Mouse (Mus musculus) embryonic facial prominence, embryonic 14.5 days (tissue): Measurements from ENCODE around the gene Lhcgr. TPM values are rescaled to one million over a fixed set of nuclear protein-coding genes. Genes with fewer than 3 reads are reported as not detected.

Source experiments
- ATAC-seq: fragments of 200-750 bp; cut with Nextera tagmentation; 2 replicates; pipeline ENCODE4 v1.8.0; 2017; ENCODE audit warnings: low read depth, moderate number of reproducible peaks, moderate TSS enrichment
- DNase-seq: peaks from one replicate; pipeline ENCODE4 v3.0.0-alpha.2; 2015; ENCODE audit warnings: low spot score
- H3K27ac ChIP-seq: fragments of 300-500 bp; sonication (generic); replicated peaks from 2 replicates; pipeline ENCODE4 v1.5.1; 2014; ENCODE audit warnings: low read depth, mild to moderate bottlenecking, low read length, moderate library complexity
- H3K27me3 ChIP-seq: fragments of 300-500 bp; sonication (generic); replicated peaks from 2 replicates; pipeline ENCODE4 v1.6.1; 2014; ENCODE audit warnings: low read length; ENCODE audit not compliant: control insufficient read depth, insufficient read depth
- H3K36me3 ChIP-seq: fragments of 300-500 bp; sonication (generic); 2 replicates; pipeline ENCODE4 v1.6.1; 2014; ENCODE audit warnings: low read length, mixed read lengths; ENCODE audit not compliant: control insufficient read depth, insufficient read depth
- H3K4me1 ChIP-seq: fragments of 300-500 bp; sonication (generic); 2 replicates; pipeline ENCODE4 v1.6.1; 2014; ENCODE audit warnings: antibody characterized with exemption, low read length; ENCODE audit not compliant: control insufficient read depth, insufficient read depth
- H3K4me2 ChIP-seq: fragments of 300-500 bp; sonication (generic); 2 replicates; pipeline ENCODE4 v1.6.1; 2014; ENCODE audit warnings: low read depth, mild to moderate bottlenecking, low read length, moderate library complexity, mixed read lengths
- H3K4me3 ChIP-seq: fragments of 300-500 bp; sonication (generic); 2 replicates; pipeline ENCODE4 v1.5.1; 2014; ENCODE audit warnings: low read depth, mild to moderate bottlenecking, low read length
- H3K9ac ChIP-seq: fragments of 300-500 bp; sonication (generic); 2 replicates; pipeline ENCODE4 v1.6.1; 2014; ENCODE audit warnings: low read depth, mild to moderate bottlenecking, low read length, moderate library complexity, mixed read lengths
- H3K9me3 ChIP-seq: fragments of 300-500 bp; sonication (generic); 2 replicates; pipeline ENCODE4 v1.6.1; 2016; ENCODE audit warnings: low read length; ENCODE audit not compliant: control insufficient read depth
- WGBS: fragments of 180-500 bp; shearing (Covaris S2); extraction: QIAGEN DNeasy Blood & Tissue Kit; methylation state at CpG from one replicate; pipeline ENCODE4 v1.1.7; 2014; 5-methylcytosine and 5-hydroxymethylcytosine counted together
- polyA plus RNA-seq: library from polyadenylated mRNA; unstranded; fragments of >200 nt; fragmentation: Nextera tagmentation; extraction: Ambion mirVana; gene quantifications from 2 replicates; pipeline ENCODE4 v1.2.1, GENCODE M21; 2014

The Lhcgr gene
- polyA plus RNA-seq, 1 experiment from 2014 or later: 0.49 TPM

DNA sequence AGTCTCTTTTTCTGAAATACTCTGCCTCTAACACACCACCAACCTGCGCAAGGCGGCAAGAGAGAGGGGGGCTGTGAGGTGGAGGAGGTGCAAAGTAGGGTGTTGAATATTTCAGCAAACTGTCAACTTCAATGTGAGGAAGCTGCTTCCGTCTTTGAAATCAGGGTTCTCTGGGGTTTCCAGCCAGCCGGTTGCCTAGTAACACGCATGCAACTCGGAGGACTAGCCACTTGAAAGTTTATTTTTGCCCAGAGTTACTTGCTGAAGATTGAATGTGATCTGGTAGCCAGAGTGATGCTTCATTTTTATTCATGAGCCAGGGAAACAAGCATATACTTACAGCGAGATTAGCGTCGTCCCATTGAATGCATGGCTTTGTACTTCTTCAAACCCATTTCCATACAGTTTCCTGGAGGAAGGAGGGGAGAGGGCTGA lies 33.8 kb downstream of the Lhcgr start:
- H3K27ac ChIP-seq: no peak overlapping the region
- peak overlapping the region; percentile 7; the same call in 1 of the 2 replicates for H3K4me2 ChIP-seq
- H3K36me3 ChIP-seq: no peaks in the 10 kb centered on the region
- no peak overlapping the region for H3K4me3 ChIP-seq
- ATAC-seq (no peak), DNase-seq (no peak)
- H3K27me3 ChIP-seq: no peaks in the 10 kb centered on the region
- no peaks in the 10 kb centered on the region for H3K9me3 ChIP-seq
- WGBS: 28% methylated on average over 9 of the region's 9 CpGs
- peaks cover 5% of the 10 kb centered on the region; the same call in 1 of the 2 replicates for H3K4me1 ChIP-seq
- no peak overlapping the region for H3K9ac ChIP-seq

DNA sequence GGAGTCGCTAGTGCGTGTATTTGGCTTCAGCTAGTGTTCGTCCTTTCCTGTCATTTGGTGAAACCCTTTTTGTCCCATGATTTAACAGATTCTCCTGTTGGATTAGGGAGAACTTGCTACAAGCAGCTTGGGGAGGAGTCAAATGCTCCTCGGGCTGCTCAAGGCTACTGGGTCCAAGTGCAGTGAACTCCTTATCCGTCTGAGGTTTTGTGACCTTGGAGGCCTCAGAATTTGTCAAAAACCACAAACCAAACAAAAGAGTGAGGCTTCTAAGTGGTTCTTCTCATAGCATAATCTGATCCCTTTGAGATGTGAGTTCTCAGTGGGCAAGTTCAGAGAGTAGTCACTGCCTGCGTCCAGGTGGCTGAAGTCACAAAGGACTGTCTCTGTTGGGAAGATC lies 36.0 kb downstream of the Lhcgr start:
- ATAC-seq: no peak
- no peaks in the 10 kb centered on the region for H3K36me3 ChIP-seq
- no peak overlapping the region for H3K4me3 ChIP-seq
- H3K27ac ChIP-seq: no peak overlapping the region
- WGBS: 77% methylated on average over 6 of the region's 6 CpGs
- no peaks in the 10 kb centered on the region for H3K9me3 ChIP-seq
- no peak overlapping the region for H3K4me2 ChIP-seq
- H3K4me1 ChIP-seq: peaks cover 5% of the 10 kb centered on the region; the same call in 1 of the 2 replicates
- no peak for DNase-seq
- H3K27me3 ChIP-seq: no peaks in the 10 kb centered on the region
- H3K9ac ChIP-seq: no peak overlapping the region

DNA sequence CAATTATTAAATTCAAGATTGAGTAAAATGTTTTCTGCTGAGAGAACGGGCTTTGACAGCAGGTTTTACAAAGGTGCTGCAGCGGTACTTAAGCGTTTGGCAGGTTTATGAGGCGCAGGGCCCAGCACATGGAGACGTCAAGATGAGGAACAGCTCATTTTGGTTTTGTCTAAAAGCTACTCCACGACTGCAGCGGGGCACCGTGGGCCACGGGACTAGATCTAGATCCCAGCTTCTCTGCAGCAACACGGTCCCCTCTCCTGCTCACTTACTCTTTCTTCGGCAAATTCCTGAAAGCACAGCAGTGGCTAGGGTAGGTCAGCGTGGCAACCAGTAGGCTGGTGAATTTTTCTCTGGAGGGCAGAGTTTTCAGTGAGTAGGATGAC lies 38.3 kb downstream of the Lhcgr start:
- 0 out of 2 replicates have a peak overlapping the region, but pooled peaks have one; percentile 1 for H3K4me3 ChIP-seq
- H3K27me3 ChIP-seq: no peaks in the 10 kb centered on the region
- no peak for ATAC-seq
- no peak overlapping the region for H3K9ac ChIP-seq
- H3K4me1 ChIP-seq: peaks cover 5% of the 10 kb centered on the region; the same call in 1 of the 2 replicates
- 48% methylated on average over 12 of the region's 12 CpGs for WGBS
- H3K27ac ChIP-seq: no peak overlapping the region
- no peak for DNase-seq
- H3K9me3 ChIP-seq: no peaks in the 10 kb centered on the region
- peak overlapping the region; percentile 35 for H3K4me2 ChIP-seq
- H3K36me3 ChIP-seq: no peaks in the 10 kb centered on the region

DNA sequence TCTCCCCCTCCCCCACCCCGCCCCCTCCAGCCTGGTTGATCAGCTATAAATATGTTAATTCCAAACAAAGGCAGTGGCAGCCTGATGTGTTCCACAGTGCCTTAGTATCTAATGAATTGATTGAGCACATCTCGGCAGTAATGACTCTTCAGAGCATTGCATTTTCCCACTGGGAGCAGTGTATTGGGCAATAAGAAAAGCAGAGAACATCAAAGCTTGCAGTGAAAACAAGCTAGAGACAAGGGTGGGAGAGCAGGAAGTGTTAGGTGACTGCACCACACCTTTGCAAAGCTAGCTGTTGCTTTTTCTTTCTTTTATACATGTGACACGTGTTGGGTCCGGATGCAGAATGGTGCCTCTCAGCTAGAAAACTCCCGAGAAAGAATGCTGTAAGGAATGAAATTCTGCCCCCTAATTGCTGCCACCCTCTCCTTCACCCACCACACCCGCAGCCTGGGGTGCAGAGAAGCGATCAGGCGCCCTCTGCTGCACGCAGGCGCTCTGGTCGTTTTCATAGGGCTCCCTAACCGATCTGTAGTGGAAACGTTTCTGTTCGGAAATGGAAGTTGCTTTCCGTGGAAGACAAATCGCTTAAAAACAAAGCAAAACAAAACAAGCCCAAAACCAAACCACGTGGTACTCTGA lies 38.8 kb downstream of the Lhcgr start:
- Histone ChIP-seq H3K27ac (no peak overlapping the region), H3K27me3 (no peaks in the 10 kb centered on the region), H3K9me3 (no peaks in the 10 kb centered on the region), H3K4me3 (0 out of 2 replicates have a peak overlapping the region, but pooled peaks have one; percentile 1), H3K9ac (no peak overlapping the region), H3K4me2 (peak overlapping the region; percentile 35), H3K4me1 (peaks cover 4% of the 10 kb centered on the region; the same call in 1 of the 2 replicates), H3K36me3 (no peaks in the 10 kb centered on the region)
- 12% methylated on average over 17 of the region's 17 CpGs for WGBS
- ATAC-seq: peak; percentile 74; the same call in 1 of the 2 replicates
- peak; percentile 77 for DNase-seq

DNA sequence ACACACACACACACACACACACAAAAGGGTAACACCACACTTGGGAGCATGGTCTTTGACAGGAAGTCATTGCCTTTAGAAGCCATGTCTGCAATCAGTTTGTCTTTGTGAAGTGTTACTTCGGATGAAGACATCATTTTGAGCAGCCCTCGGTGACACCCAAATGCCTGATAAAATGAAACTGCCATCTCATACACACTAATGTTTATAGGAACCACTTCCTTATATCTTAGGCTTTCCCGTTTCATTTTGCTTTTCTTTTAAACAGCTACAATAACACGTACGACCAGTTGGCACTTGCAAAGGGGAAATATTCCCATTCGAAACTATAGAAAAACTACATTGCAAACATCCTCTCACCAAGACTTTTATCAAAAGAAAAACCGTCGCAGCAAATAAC lies 42.1 kb downstream of the Lhcgr start:
- ATAC-seq (no peak), DNase-seq (no peak)
- Histone ChIP-seq H3K9ac (no peak overlapping the region), H3K27ac (no peak overlapping the region), H3K9me3 (no peaks in the 10 kb centered on the region), H3K4me1 (no peaks in the 10 kb centered on the region), H3K4me3 (no peak overlapping the region), H3K27me3 (no peaks in the 10 kb centered on the region), H3K4me2 (no peak overlapping the region), H3K36me3 (no peaks in the 10 kb centered on the region)
- WGBS: 69% methylated on average over 8 of the region's 8 CpGs

DNA sequence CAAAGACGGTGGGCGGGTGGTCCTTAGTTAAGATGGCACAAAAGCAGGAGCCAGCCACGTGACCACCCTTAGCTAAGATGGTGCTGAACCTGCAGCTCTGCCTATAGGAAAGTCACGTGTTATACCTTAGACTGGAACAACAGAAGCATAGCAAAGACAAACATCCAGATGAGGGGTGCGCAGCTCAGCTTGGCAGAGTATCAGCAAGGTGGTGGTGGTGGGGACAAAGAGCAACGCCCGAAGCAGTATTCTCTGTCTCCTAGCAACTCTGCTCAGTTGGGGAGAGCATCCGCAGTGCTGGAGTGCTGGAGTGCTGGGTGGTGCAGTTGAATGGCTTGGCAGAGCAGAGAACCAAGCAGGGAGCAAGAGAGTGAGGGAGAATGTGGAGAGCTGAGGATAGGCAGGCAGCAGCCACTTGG lies 85.5 kb downstream of the Lhcgr start:
- no peaks in the 10 kb centered on the region for H3K27me3 ChIP-seq
- 35% methylated on average over 8 of the region's 8 CpGs for WGBS
- DNase-seq (no peak), ATAC-seq (peak; percentile 44; the same call in 1 of the 2 replicates)
- no peaks in the 10 kb centered on the region for H3K9me3 ChIP-seq
- H3K36me3 ChIP-seq: no peaks in the 10 kb centered on the region
- H3K4me2 ChIP-seq: no peak overlapping the region
- no peak overlapping the region for H3K4me3 ChIP-seq
- H3K9ac ChIP-seq: no peak overlapping the region
- H3K4me1 ChIP-seq: peaks cover 3% of the 10 kb centered on the region; the same call in 1 of the 2 replicates
- no peak overlapping the region for H3K27ac ChIP-seq

DNA sequence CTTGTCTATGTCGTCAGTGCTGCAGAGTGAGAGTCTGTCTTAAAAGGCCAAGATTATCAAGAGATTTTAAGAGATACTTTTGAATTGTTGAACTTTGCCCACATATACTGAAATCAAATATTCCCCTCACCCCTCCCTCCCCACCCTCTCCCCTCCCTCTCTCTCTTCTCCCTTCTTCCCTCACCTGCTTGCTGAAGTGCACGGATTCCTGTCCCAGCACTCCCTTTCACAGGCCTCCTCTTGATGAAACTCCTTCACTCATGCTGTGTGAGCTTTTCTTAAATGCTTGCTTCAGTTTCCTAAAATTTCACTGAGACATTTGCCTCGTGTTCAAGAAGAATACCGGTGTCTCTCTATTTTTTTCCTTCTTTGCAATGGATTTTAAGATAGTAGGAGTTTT lies 88.7 kb downstream of the Lhcgr start:
- Histone ChIP-seq H3K27ac (no peak overlapping the region), H3K9me3 (no peaks in the 10 kb centered on the region), H3K9ac (no peak overlapping the region), H3K27me3 (no peaks in the 10 kb centered on the region), H3K36me3 (no peaks in the 10 kb centered on the region), H3K4me2 (no peak overlapping the region), H3K4me1 (peaks cover 3% of the 10 kb centered on the region; the same call in 1 of the 2 replicates), H3K4me3 (no peak overlapping the region)
- DNase-seq: no peak
- ATAC-seq: no peak
- 27% methylated on average over 4 of the region's 4 CpGs for WGBS

DNA sequence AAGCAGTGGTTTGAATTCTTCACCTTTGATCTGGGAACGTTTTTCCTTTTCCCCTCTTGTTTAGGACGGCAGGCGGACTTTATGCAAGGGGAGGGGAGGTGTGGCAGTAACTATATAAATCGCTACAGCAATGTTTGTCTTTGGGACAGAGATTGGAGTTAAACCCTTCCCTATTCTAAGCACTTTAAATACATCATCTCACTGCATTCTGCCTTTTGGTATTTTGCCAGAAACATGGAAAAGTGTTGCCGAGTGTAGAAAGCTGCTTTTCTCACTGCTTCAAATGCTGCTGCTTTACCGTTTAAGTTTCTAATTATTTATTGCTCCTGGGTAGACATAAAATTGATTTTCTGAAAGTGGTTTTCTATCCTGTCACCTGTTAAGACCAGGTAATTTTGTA lies 89.4 kb downstream of the Lhcgr start:
- Histone ChIP-seq H3K27ac (no peak overlapping the region), H3K4me2 (no peak overlapping the region), H3K4me3 (no peak overlapping the region), H3K9ac (no peak overlapping the region), H3K4me1 (peaks cover 3% of the 10 kb centered on the region; the same call in 1 of the 2 replicates), H3K36me3 (no peaks in the 10 kb centered on the region), H3K27me3 (no peaks in the 10 kb centered on the region), H3K9me3 (no peaks in the 10 kb centered on the region)
- WGBS: 17% methylated on average over 6 of the region's 6 CpGs
- peak; percentile 59 for DNase-seq
- ATAC-seq: no peak

DNA sequence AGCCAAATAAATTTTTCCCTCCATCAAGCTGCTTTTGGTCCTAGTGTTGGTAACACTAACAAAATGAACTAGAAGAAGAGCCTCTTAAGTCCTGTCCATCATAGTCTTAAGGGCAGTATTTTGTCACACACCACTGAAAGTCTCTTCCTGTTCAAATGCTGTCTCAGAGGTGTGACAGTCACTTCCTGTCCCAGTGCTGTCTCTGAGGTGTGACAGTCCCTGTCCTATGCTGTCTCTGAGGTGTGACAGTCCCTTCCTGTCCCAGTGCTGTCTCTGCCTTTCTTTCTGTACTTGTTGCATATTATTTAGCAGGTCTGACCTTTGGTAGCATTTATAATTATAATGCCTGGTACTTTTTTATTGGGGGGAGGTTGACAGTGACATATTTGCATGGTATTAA lies 90.9 kb downstream of the Lhcgr start:
- Histone ChIP-seq H3K4me2 (no peak overlapping the region), H3K9ac (no peak overlapping the region), H3K27me3 (no peaks in the 10 kb centered on the region), H3K4me1 (peaks cover 8% of the 10 kb centered on the region), H3K36me3 (no peaks in the 10 kb centered on the region), H3K9me3 (no peaks in the 10 kb centered on the region), H3K27ac (no peak overlapping the region), H3K4me3 (no peak overlapping the region)
- ATAC-seq: no peak
- no peak for DNase-seq
